Mouse (Mus musculus): Measurements from ENCODE around the gene Sar1a. TPM values are rescaled to one million over a fixed set of nuclear protein-coding genes. Genes with fewer than 3 reads are reported as not detected.

Sar1a gene
- polyA plus RNA-seq, 2 experiments, result 190 to 337 TPM

- Histone ChIP-seq H3K27ac (replicated peaks; ENCODE audit: low read depth, low read length) (no peak overlapping the region), H3K4me3 (replicated peaks; ENCODE audit: low read length) (no peak overlapping the region), H3K36me3 (ENCODE audit: control insufficient read depth, insufficient read depth, low read length) (peaks cover 5% of the 10 kb centered on the region; the same call in 1 of the 2 replicates), H3K9ac (ENCODE audit: low read depth, low read length, severe bottlenecking) (no peak overlapping the region), H3K4me1 (ENCODE audit: control insufficient read depth, insufficient read depth, low read length) (no peaks in the 10 kb centered on the region), H3K9me3 (ENCODE audit: control insufficient read depth, low read length) (no peaks in the 10 kb centered on the region), H3K27me3 (ENCODE audit: control insufficient read depth, insufficient read depth, low read length) (no peaks in the 10 kb centered on the region), H3K4me2 (replicated peaks; ENCODE audit: low read depth, low read length, severe bottlenecking) (no peak overlapping the region)
- DNase-seq (ENCODE audit: low spot score), result no peak
- no peak for TF ChIP-seq POLR2A (IDR thresholded peaks at IDR 0.05; ENCODE audit: borderline replicate concordance, extremely low read depth, insufficient read depth, insufficient read length)
- WGBS, result 92% methylated on average over 6 of the region's 6 CpGs
- no peak for ATAC-seq (ENCODE audit: low FRiP score, low read depth)
These were observed 50.1 kb downstream of the Sar1a start for GRCm38 (mm10) chr10:61730171-61730570.

- Histone ChIP-seq H3K4me3 (replicated peaks; ENCODE audit: low read length) (no peak overlapping the region), H3K4me2 (replicated peaks; ENCODE audit: low read depth, low read length, severe bottlenecking) (no peak overlapping the region), H3K27me3 (ENCODE audit: control insufficient read depth, insufficient read depth, low read length) (no peaks in the 10 kb centered on the region), H3K27ac (replicated peaks; ENCODE audit: low read depth, low read length) (no peak overlapping the region), H3K9me3 (ENCODE audit: control insufficient read depth, low read length) (no peaks in the 10 kb centered on the region), H3K4me1 (ENCODE audit: control insufficient read depth, insufficient read depth, low read length) (no peaks in the 10 kb centered on the region), H3K9ac (ENCODE audit: low read depth, low read length, severe bottlenecking) (no peak overlapping the region), H3K36me3 (ENCODE audit: control insufficient read depth, insufficient read depth, low read length) (peaks cover 28% of the 10 kb centered on the region)
- 47% methylated on average over 3 of the region's 3 CpGs for WGBS
- DNase-seq (ENCODE audit: low spot score) (no peak), ATAC-seq (ENCODE audit: low FRiP score, low read depth) (no peak)
- no peak for TF ChIP-seq POLR2A (IDR thresholded peaks at IDR 0.05; ENCODE audit: borderline replicate concordance, extremely low read depth, insufficient read depth, insufficient read length)
These were observed 54.3 kb downstream of the Sar1a start for GRCm38 (mm10) chr10:61734377-61734776.

GRCm38 (mm10) chr10:61736671-61737078 lies 56.6 kb downstream of the Sar1a start:
- ATAC-seq (ENCODE audit: low FRiP score, low read depth) (no peak), DNase-seq (ENCODE audit: low spot score) (no peak)
- WGBS, result 73% methylated on average over 10 of the region's 10 CpGs
- TF ChIP-seq POLR2A (IDR thresholded peaks at IDR 0.05; ENCODE audit: borderline replicate concordance, extremely low read depth, insufficient read depth, insufficient read length), result no peak
- Histone ChIP-seq H3K4me2 (replicated peaks; ENCODE audit: low read depth, low read length, severe bottlenecking) (no peak overlapping the region), H3K36me3 (ENCODE audit: control insufficient read depth, insufficient read depth, low read length) (peaks cover 46% of the 10 kb centered on the region), H3K4me3 (replicated peaks; ENCODE audit: low read length) (no peak overlapping the region), H3K27ac (replicated peaks; ENCODE audit: low read depth, low read length) (no peak overlapping the region), H3K4me1 (ENCODE audit: control insufficient read depth, insufficient read depth, low read length) (no peaks in the 10 kb centered on the region), H3K27me3 (ENCODE audit: control insufficient read depth, insufficient read depth, low read length) (no peaks in the 10 kb centered on the region), H3K9ac (ENCODE audit: low read depth, low read length, severe bottlenecking) (no peak overlapping the region), H3K9me3 (ENCODE audit: control insufficient read depth, low read length) (no peaks in the 10 kb centered on the region)

- no peak overlapping the region for H3K4me2 ChIP-seq (replicated peaks; ENCODE audit: low read depth, low read length, severe bottlenecking)
- no peaks in the 10 kb centered on the region for H3K9me3 ChIP-seq (ENCODE audit: control insufficient read depth, low read length)
- no peak overlapping the region for H3K27ac ChIP-seq (replicated peaks; ENCODE audit: low read depth, low read length)
- peaks cover 54% of the 10 kb centered on the region for H3K36me3 ChIP-seq (ENCODE audit: control insufficient read depth, insufficient read depth, low read length)
- DNase-seq (ENCODE audit: low spot score) (no peak), ATAC-seq (ENCODE audit: low FRiP score, low read depth) (no peak)
- no peaks in the 10 kb centered on the region for H3K4me1 ChIP-seq (ENCODE audit: control insufficient read depth, insufficient read depth, low read length)
- no peak for TF ChIP-seq POLR2A (IDR thresholded peaks at IDR 0.05; ENCODE audit: borderline replicate concordance, extremely low read depth, insufficient read depth, insufficient read length)
- no peak overlapping the region for H3K4me3 ChIP-seq (replicated peaks; ENCODE audit: low read length)
- H3K27me3 ChIP-seq (ENCODE audit: control insufficient read depth, insufficient read depth, low read length), result no peaks in the 10 kb centered on the region
- no peak overlapping the region for H3K9ac ChIP-seq (ENCODE audit: low read depth, low read length, severe bottlenecking)
- 76% methylated on average over 1 of the region's 1 CpGs for WGBS
These were observed 57.4 kb downstream of the Sar1a start for GRCm38 (mm10) chr10:61737537-61737936.

- H3K4me3 ChIP-seq (replicated peaks; ENCODE audit: low read length), result no peak overlapping the region
- no peak for TF ChIP-seq POLR2A (IDR thresholded peaks at IDR 0.05; ENCODE audit: borderline replicate concordance, extremely low read depth, insufficient read depth, insufficient read length)
- H3K9me3 ChIP-seq (ENCODE audit: control insufficient read depth, low read length), result no peaks in the 10 kb centered on the region
- H3K4me1 ChIP-seq (ENCODE audit: control insufficient read depth, insufficient read depth, low read length), result no peaks in the 10 kb centered on the region
- peaks cover 60% of the 10 kb centered on the region for H3K36me3 ChIP-seq (ENCODE audit: control insufficient read depth, insufficient read depth, low read length)
- H3K27me3 ChIP-seq (ENCODE audit: control insufficient read depth, insufficient read depth, low read length), result no peaks in the 10 kb centered on the region
- H3K4me2 ChIP-seq (replicated peaks; ENCODE audit: low read depth, low read length, severe bottlenecking), result no peak overlapping the region
- WGBS, result 89% methylated on average over 4 of the region's 4 CpGs
- no peak overlapping the region for H3K9ac ChIP-seq (ENCODE audit: low read depth, low read length, severe bottlenecking)
- ATAC-seq (ENCODE audit: low FRiP score, low read depth) (no peak), DNase-seq (ENCODE audit: low spot score) (no peak)
- no peak overlapping the region for H3K27ac ChIP-seq (replicated peaks; ENCODE audit: low read depth, low read length)
These were observed 58.0 kb downstream of the Sar1a start for GRCm38 (mm10) chr10:61738126-61738525.

GRCm38 (mm10) chr10:61741306-61741705 lies 61.2 kb downstream of the Sar1a start:
- peaks cover 90% of the 10 kb centered on the region for H3K36me3 ChIP-seq (ENCODE audit: control insufficient read depth, insufficient read depth, low read length)
- no peak overlapping the region for H3K27ac ChIP-seq (replicated peaks; ENCODE audit: low read depth, low read length)
- no peak for ATAC-seq (ENCODE audit: low FRiP score, low read depth)
- no peak for DNase-seq (ENCODE audit: low spot score)
- no peaks in the 10 kb centered on the region for H3K4me1 ChIP-seq (ENCODE audit: control insufficient read depth, insufficient read depth, low read length)
- H3K4me2 ChIP-seq (replicated peaks; ENCODE audit: low read depth, low read length, severe bottlenecking), result no peak overlapping the region
- no peak overlapping the region for H3K9ac ChIP-seq (ENCODE audit: low read depth, low read length, severe bottlenecking)
- H3K27me3 ChIP-seq (ENCODE audit: control insufficient read depth, insufficient read depth, low read length), result no peaks in the 10 kb centered on the region
- WGBS, result 88% methylated on average over 1 of the region's 1 CpGs
- H3K9me3 ChIP-seq (ENCODE audit: control insufficient read depth, low read length), result no peaks in the 10 kb centered on the region; the same call in 1 of the 2 replicates
- H3K4me3 ChIP-seq (replicated peaks; ENCODE audit: low read length), result no peak overlapping the region
- no peak for TF ChIP-seq POLR2A (IDR thresholded peaks at IDR 0.05; ENCODE audit: borderline replicate concordance, extremely low read depth, insufficient read depth, insufficient read length)

Data from limb, embryonic 14.5 days (tissue).